Mouse (Mus musculus) brain, embryonic 18.5 days (tissue): ENCODE results near the gene Gba.

ENCODE experiments used
- DNase-seq: peaks from one replicate; pipeline ENCODE4 v3.0.0-alpha.2; 2012; ENCODE audit warnings: low read depth, low spot score

Gba gene

GRCm38 (mm10) chr3:89182531-89183057 lies 20.1 kb upstream of the Gba start:
- DNase-seq, result no peak

DNA sequence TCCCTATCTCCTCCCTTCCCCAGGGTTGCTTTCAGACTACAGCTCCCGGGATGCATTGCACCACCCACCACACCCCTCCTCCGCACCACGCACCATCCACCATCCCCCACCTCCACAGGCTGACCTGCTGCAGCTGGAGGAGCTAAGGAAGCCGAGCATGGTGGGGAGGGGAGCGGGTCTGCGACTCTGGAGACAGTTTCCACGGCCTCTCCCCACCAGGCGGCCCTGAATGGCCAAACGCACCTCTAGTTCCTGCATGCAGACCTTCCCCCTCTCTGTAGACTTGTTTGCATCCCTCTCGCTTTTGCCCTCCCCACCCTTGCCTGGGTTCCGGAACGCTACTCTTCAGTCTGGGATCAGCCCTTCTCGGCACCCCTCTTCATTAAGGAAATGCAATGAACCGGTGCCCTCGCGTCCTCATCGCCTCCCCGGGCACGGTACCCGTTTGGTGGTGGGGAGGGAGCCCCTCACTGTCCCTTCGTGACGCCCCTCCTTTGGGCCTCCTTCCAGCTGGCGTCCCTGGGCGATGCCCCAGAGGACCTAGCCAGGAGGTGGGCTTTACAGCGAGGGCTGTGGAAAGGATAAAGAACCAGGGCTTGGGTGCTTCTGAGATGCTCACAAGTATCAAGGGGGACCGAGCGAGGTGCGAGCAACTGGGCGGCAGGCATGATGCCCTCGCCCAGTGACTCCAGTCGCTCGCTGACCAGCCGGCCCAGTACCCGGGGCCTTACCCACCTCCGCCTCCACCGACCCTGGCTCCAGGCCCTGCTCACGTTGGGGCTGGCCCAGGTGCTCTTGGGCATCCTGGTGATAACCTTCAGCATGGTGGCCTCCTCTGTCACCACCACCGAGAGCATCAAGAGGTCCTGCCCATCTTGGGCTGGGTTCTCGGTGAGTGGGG lies 19.4 kb upstream of the Gba start, which contains the start of gene Fam189b:
Gene Fam189b (plus strand): TSS at position 86 of the 901 bp plus-strand sequence.
- peak; percentile 82 for DNase-seq

- no peak for DNase-seq
Measured at GRCm38 (mm10) chr3:89183959-89184315, 18.8 kb upstream of the Gba start.

DNA sequence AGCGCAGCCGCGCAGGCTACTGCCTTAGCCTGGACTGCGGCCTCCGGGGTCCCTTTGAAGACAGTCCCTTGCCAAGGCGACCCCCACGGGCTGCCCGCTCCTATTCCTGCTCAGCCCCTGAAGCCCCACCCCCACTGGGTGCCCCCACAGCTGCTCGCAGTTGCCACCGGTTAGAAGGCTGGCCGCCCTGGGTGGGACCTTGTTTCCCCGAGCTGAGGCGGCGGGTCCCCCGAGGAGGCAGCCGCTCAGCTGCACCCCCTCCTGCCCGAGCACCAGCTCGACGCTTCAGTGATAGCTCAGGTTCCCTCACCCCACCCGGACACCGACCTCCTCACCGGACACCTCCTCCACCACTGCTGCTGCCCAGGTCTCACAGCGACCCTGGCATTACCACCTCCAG lies 15.5 kb upstream of the Gba start:
- no peak for DNase-seq

DNA sequence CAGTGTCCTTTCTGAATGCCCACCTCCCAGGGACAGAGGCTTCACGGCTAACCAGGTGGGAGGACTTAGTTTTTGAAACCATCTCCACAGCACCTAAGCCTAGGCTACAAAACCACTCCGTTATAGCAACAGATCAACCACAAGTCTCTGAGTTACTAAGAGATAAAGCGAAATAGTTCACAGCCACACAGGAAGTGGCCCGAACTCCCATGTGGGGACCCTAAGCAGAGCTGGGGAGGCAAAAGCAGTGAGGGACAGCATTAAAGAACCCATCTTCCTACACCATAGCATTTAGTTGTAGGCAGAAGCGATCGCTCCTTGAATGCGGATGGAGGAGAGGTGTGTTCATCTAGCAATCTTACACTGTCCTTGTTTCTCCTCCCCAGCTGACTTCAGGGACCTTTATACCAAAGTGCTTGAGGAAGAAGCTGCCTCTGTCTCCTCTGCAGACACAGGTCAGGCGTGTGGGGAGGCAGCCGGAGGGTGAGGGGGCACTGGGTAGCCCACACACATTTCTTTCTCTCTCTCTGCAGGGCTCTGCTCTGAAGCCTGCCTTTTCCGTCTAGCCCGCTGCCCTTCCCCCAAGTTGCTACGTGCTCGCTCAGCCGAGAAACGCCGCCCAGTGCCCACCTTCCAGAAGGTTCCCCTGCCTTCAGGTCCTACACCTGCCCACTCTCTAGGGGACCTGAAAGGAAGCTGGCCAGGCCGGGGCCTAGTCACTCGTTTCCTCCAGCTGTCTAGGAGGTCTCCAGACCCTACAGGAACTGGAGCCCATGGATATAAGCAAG lies 14.8 kb upstream of the Gba start:
- DNase-seq, result no peak

GRCm38 (mm10) chr3:89188478-89188875 lies 14.3 kb upstream of the Gba start:
- no peak for DNase-seq

DNA sequence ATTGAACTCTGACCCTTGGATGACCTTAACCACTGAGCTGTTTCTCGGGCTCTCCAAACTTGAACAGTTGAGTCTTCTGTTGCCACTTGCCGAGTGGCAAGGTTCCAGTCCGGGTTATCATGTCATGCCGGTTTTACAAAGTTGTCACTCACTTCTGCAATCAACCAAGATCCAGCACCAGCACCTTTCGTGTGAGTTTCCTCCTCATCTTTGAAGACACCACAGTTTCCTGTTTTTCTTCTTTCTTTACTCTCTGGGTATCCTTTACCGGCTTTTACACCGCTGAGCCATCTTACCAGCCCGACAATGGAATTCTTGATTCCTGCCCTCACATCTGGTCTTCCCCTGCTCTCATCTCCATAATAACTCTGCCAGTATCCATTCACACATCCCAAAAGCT lies 12.3 kb upstream of the Gba start:
- DNase-seq, result no peak

- no peak for DNase-seq
Measured at GRCm38 (mm10) chr3:89193351-89193750, 9.4 kb upstream of the Gba start.

DNA sequence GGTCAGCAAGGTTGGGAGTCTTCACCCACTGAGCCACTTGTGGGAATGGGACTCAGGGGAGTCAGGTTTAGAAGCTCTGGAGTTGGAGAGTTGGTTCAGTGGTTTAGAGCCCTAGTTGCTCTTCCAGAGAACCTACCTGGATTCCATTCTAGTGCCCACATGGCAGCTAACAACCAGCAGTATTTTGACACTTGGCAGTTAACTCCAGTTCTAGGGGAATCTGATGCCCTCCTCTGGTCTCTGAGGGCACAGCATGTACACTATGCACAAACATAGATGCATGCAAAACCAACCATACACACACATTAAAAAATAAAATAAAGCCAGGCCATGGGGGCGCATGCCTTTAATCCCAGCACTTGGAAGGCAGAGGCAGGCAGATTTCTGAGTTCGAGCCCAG lies 8.9 kb upstream of the Gba start:
- DNase-seq, result no peak

DNA sequence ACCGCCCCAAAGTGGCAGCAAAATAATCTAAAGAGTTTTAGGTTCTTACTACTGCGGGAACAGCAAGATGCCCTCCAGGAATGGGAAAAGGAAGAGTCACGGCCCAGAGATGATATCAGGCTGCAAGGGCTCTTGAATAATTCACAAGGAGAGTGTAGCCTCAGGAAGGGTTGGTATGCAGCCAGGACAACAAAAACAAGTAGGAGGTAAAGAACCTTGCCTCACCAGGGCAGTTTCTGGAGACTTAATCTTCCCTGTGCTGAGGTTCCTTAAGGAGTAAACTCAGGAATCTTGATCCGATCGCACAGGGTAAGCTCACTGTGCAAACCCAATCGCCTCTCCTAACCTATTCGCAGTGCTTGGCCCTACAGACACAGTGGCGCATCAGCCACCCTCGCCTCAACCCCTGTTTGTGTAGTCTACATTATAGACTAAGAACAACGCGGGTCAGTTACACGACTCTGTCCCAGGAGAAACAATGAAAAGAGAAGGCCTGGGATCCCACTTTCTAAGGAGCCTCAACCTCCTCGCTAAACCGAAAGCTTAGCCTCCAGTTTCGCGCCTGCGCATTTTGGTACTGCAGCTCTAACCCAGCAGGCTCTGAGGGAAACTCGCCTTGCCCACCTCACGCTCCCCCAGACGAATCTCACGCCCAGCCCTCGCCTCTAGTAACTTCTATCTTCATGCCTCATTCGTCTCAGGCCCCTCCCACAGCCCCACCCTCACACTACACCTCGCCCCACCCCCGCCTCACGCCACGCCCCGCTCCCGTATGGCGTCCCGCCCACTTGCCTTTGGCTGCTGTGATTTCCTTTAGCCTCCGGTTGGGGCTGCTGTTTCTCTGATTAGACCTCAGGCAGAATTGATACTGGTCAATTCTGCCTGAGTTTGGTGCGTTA lies 6.5 kb upstream of the Gba start:
- peak; percentile 76 for DNase-seq

DNA sequence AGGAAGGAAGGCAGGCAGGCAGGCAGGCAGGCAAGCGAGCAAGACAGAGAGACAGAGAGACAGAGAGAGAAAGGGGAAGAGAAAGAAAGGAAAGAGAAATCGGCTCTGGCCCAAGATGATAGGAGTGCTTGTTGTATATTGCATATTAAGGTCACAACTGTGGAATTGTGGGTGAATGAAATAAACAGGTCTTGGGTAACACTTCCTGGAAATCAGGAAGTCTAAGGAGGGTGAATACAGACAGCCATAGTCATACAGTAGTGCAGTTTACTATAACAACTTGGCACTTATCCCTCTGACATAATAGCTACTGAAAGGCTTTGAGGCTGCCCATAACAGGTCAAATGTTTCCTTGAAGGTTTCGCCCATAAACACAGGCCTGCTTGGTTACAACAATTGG lies 2.9 kb upstream of the Gba start:
- DNase-seq, result no peak

- DNase-seq, result no peak
Measured at GRCm38 (mm10) chr3:89203142-89203514, 400 bp downstream of the Gba start.

DNA sequence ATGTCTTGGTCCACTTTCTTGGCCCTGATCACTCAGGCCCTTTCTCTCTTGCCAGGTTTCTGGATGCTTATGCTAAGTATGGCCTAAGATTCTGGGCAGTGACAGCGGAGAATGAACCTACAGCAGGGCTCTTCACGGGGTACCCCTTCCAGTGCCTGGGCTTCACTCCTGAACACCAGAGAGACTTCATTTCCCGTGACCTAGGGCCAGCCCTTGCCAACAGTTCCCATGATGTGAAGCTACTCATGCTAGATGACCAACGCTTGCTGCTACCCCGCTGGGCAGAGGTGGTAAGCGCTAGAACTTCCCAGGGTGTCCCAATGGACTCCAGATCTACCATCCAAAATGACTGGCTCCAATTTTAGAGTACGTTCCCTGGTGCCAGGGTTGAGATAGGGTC lies 3.4 kb downstream of the Gba start:
- no peak for DNase-seq

GRCm38 (mm10) chr3:89206695-89207094 lies 4.0 kb downstream of the Gba start:
- no peak for DNase-seq

DNA sequence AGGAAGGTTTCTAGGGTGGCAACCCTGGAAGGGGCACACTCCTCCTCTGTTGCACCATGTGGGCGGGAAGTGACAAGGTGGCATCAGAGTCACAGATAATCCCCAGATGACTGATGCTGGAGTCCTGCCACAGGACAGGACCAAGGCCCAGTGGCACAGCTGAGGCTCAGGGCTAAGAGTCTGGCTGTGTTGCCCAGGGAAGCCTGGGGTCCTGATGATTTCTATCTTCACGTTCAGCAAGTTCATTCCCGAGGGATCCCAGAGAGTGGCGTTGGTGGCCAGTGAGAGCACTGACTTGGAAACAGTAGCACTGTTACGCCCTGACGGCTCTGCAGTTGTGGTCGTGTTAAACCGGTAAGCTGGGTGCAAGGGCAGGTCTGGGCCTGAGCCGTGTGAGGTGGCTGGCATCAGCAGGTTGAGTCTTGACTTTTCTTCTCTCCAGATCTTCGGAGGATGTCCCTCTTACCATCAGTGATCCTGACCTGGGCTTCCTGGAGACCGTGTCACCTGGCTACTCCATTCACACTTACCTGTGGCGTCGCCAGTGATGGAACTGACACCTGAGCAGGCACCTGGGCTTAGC lies 5.4 kb downstream of the Gba start:
- DNase-seq, result no peak

DNA sequence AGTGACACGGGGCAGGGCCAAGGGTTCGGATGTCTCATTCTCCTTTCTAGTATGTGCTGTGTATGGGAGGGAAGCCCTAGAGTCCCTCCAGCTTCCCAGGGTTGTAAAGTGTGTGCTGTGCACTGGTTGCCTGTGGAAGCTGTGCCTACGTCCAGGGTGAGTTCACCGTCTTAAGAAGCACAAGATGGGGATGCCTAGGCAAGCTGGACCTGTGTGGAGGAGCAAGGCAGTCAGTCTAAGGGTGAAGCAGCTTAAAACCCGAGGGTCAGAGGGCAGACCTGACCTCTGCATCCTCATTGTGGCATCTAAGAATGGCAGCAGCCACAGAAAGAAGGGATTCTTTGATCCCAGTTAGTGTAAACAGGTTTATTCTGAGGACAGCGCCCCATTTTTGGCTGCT lies 6.0 kb downstream of the Gba start:
- DNase-seq, result no peak

DNA sequence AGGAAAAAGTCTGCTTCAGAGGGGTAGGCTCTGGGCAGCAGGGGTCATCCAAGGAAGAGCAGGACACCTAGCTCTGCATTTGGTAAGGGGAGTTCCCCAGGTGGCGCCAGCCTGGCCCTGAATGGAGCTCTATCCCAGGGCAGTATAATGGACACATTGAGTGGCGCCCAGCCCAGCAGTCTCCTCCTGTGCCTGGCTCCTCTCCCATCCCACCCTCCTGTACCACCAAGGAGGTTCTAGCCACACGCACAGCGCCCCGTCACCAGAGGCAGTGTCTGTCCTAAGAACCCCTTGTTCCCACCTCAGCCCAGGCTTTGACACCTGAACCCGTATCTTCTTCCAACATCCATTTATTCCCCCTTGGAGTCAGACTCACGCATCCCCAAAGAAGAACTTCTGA lies 7.0 kb downstream of the Gba start:
- DNase-seq, result no peak

GRCm38 (mm10) chr3:89210162-89210561 lies 7.4 kb downstream of the Gba start:
- DNase-seq, result no peak

GRCm38 (mm10) chr3:89210731-89211130 lies 8.0 kb downstream of the Gba start:
- DNase-seq, result no peak

DNA sequence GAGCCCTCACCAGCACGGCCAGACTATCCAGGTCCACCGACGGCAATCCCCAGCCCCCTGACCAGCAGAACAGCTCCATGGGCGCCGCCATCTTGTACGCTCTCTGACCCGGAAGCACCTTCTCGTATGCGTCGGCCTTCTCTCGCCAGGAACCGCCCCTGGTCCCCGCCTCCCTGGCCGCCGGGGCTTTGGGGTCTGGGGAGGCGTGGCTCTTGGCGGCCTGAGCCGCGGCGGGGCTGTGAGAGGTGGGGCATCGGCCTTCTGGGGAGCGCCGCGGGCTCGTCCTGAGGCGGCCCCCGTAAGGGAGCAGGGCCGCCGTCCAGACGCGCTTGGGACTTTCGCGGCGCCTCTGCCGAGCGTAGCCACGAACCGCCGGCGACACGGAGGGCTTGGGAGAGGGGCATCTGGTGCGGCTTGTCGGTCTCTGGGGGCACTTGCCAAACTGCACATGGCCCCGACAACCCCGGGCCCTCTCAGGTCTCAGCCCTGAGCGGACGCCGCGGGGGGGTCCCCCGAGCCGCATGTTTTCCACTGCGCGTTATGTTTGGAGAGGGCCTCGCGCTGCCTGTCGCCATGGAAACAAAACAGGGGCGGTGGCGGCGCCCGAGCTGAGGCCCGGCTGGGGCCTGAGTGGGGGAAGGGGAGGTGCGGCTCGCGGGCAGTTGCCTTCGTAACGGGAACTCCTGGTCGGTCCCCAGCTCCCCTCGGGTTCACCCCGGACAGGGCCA lies 11.2 kb downstream of the Gba start:
- peak; percentile 86 for DNase-seq
